Mouse (Mus musculus) liver, embryonic 12.5 days (tissue): ENCODE results near the gene Nhlrc1. TPM values are rescaled to one million over a fixed set of nuclear protein-coding genes. Genes with fewer than 3 reads are reported as not detected.

Experiments used
- ATAC-seq: fragments of 200-750 bp; cut with Nextera tagmentation; 2 replicates; pipeline ENCODE4 v1.8.0; 2017; ENCODE audit warnings: moderate number of reproducible peaks, mild to moderate bottlenecking, moderate library complexity
- H3K27ac ChIP-seq: fragments of 300-500 bp; sonication (generic); 2 replicates; pipeline ENCODE4 v1.5.1; 2016; ENCODE audit warnings: mild to moderate bottlenecking
- H3K27me3 ChIP-seq: fragments of 300-500 bp; sonication (generic); replicated peaks from 2 replicates; pipeline ENCODE4 v1.6.1; 2016; ENCODE audit warnings: mild to moderate bottlenecking, moderate library complexity
- H3K36me3 ChIP-seq: fragments of 300-500 bp; sonication (generic); 2 replicates; pipeline ENCODE4 v1.6.1; 2016; ENCODE audit warnings: mild to moderate bottlenecking, moderate library complexity
- H3K4me1 ChIP-seq: fragments of 300-500 bp; sonication (generic); 2 replicates; pipeline ENCODE4 v1.6.1; 2016
- H3K4me2 ChIP-seq: fragments of 300-500 bp; sonication (generic); 2 replicates; pipeline ENCODE4 v1.6.1; 2016; ENCODE audit warnings: mild to moderate bottlenecking, moderate library complexity
- H3K4me3 ChIP-seq: fragments of 300-500 bp; sonication (generic); 2 replicates; pipeline ENCODE4 v1.5.1; 2016; ENCODE audit warnings: mild to moderate bottlenecking, moderate library complexity
- H3K9ac ChIP-seq: fragments of 300-500 bp; sonication (generic); 2 replicates; pipeline ENCODE4 v1.6.1; 2016; ENCODE audit warnings: mild to moderate bottlenecking, moderate library complexity
- H3K9me3 ChIP-seq: fragments of 300-500 bp; sonication (generic); replicated peaks from 2 replicates; pipeline ENCODE4 v1.6.1; 2016; ENCODE audit warnings: mild to moderate bottlenecking, moderate library complexity
- WGBS: fragments of 180-500 bp; shearing (Covaris S2); methylation state at CpG from one replicate; pipeline ENCODE4 v1.1.7; 2016; ENCODE audit not compliant: insufficient replicate concordance; 5-methylcytosine and 5-hydroxymethylcytosine counted together
- polyA plus RNA-seq: library from polyadenylated mRNA; unstranded; fragments of >200 nt; fragmentation: Nextera tagmentation; extraction: Ambion mirVana; gene quantifications from 2 replicates; pipeline ENCODE4 v1.2.1, GENCODE M21; 2016

The Nhlrc1 gene
- polyA plus RNA-seq, 1 experiment from 2014 or later = 1.0 TPM

DNA sequence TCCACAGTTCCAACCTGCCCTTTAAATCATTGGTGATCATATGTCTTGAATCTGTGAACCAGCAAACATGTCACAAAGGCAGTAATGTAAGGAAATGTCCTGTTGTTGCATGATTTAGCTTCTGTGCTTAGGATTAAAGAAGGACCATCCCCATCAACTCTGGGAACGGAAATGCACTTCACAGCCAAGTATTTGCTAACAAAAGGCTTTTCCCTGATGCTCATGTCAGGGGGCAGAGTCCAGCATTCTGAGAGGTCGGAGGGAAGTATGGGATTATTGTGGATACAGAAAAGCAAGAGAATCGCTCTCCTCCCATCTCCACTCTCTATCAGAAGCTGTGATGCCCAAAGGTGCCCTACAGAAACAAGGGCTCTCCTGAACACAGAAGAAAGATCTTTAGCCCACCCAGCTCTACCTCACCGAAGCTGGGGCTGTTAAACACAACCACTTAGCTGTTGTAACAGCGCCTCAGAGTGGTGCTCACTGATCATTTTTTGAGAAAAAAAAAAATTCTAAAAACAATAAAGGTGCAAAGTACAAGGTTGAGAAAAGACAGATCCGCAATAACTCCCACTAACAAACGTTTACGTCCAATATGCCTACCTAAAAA, 27.5 kb upstream of the Nhlrc1 start:
- Histone ChIP-seq H3K9ac (no peak overlapping the region), H3K27me3 (peaks cover 16% of the 10 kb centered on the region), H3K4me3 (peak overlapping the region; percentile 82), H3K36me3 (no peaks in the 10 kb centered on the region), H3K4me2 (peak overlapping the region; percentile 99), H3K27ac (no peak overlapping the region), H3K9me3 (no peaks in the 10 kb centered on the region), H3K4me1 (peaks cover 18% of the 10 kb centered on the region)
- no peak for ATAC-seq
- 49% methylated on average over 8 of the region's 8 CpGs for WGBS

DNA sequence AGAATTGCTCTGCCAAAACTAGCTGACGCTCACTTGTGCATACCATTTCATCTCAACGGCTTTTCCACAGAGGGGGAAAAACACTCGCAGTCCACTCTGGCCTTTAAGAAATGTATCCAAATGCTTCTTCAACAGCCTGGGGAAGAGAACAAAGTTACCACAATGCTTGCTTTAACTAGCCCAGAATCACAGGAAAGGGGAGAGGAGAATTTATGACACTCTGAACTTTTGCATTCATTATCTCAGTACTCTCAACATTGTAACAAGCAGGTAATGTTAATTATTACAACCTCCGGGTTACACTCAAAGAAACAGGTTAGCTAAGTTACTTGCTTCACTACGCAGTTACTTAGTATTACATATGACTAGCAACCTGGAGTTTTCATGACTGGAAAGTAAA, 25.4 kb upstream of the Nhlrc1 start:
- no peaks in the 10 kb centered on the region for H3K36me3 ChIP-seq
- H3K4me3 ChIP-seq = no peak overlapping the region
- 81% methylated on average over 5 of the region's 5 CpGs for WGBS
- peaks cover 10% of the 10 kb centered on the region for H3K27me3 ChIP-seq
- no peak overlapping the region for H3K9ac ChIP-seq
- no peaks in the 10 kb centered on the region for H3K9me3 ChIP-seq
- H3K27ac ChIP-seq = no peak overlapping the region
- H3K4me2 ChIP-seq = no peak overlapping the region
- peaks cover 18% of the 10 kb centered on the region for H3K4me1 ChIP-seq
- no peak for ATAC-seq

DNA sequence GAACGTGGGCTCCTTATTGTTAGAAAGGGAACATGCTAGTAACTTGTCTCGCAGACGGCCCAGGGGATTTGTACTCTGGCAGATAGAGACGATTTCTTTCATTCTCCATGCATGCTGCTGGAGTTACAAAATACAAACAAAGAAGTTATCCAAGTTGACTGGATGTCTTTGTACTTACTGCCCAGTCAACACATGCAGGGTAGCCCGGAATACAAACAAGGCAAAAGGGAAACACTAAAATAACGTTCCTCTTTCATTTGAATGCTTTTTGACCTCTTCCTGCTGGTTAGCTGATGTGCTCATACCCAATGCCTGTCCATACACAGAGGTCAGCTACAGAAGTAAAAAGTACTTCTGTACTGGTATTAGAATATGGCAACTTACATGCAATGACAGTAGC, 23.3 kb upstream of the Nhlrc1 start:
- ATAC-seq = no peak
- no peak overlapping the region for H3K27ac ChIP-seq
- H3K4me1 ChIP-seq = peaks cover 4% of the 10 kb centered on the region; the same call in 1 of the 2 replicates
- no peaks in the 10 kb centered on the region for H3K36me3 ChIP-seq
- H3K4me2 ChIP-seq = no peak overlapping the region
- WGBS = 63% methylated on average over 6 of the region's 6 CpGs
- H3K9ac ChIP-seq = no peak overlapping the region
- no peak overlapping the region for H3K4me3 ChIP-seq
- H3K9me3 ChIP-seq = no peaks in the 10 kb centered on the region
- no peaks in the 10 kb centered on the region for H3K27me3 ChIP-seq

DNA sequence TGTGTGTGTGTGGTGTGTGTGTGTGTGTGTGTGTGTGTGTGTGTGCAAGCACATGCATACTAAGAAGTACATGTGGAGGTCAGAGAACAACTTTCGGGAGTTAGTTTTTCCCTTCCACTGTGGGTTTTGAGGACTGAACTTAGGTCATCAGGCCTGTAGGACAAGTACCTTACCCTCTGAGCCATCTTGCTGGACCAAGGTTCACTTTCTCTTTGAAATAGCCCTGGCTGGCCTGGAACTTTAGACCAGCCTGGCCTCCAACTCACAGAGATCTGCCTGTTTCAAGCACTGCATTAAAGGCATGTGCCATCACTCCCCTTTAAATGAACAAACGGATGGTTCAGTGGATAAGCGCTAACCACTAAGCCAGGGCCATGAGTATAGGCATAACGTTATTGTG, 19.0 kb upstream of the Nhlrc1 start:
- 75% methylated on average over 4 of the region's 4 CpGs for WGBS
- H3K27me3 ChIP-seq = no peaks in the 10 kb centered on the region
- no peaks in the 10 kb centered on the region for H3K36me3 ChIP-seq
- H3K4me1 ChIP-seq = no peaks in the 10 kb centered on the region
- H3K4me3 ChIP-seq = no peak overlapping the region
- ATAC-seq = no peak
- H3K4me2 ChIP-seq = no peak overlapping the region
- no peak overlapping the region for H3K9ac ChIP-seq
- no peaks in the 10 kb centered on the region for H3K9me3 ChIP-seq
- no peak overlapping the region for H3K27ac ChIP-seq

DNA sequence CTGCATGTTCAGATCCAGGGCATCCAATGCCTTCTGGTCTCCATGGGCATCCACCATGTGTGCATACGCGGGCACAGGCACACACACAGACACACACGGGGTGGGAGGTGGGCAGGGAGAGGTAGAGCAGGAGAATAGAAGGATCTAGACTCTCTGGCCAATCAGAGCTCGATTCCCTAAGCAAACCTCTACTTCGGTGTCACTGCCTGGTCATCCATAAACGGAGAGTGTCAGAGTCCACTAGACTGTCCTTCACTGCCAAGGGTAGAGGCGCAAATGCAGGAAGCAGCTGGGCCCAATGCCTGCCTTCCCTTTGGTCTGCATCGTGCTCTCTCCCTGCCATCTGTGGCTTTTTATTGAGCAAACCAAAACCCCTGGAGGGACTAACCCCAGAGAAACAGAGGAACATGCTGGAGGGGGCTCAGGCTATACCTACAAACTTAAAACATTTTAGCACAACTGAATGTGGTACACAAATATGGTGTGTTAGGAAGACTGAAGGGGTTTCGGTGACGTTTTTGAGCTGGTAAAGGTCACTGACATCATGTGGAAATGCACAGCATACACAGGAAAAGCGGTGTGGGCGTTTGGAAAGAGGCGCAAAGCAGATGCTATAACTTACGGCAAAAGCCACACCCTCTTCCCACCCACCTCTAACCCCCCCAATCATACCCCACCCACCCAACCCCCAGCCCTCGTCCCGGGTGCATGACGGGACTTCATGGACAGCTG, 15.9 kb upstream of the Nhlrc1 start:
- WGBS = 73% methylated on average over 17 of the region's 17 CpGs
- Histone ChIP-seq H3K9me3 (no peaks in the 10 kb centered on the region), H3K4me1 (no peaks in the 10 kb centered on the region)

DNA sequence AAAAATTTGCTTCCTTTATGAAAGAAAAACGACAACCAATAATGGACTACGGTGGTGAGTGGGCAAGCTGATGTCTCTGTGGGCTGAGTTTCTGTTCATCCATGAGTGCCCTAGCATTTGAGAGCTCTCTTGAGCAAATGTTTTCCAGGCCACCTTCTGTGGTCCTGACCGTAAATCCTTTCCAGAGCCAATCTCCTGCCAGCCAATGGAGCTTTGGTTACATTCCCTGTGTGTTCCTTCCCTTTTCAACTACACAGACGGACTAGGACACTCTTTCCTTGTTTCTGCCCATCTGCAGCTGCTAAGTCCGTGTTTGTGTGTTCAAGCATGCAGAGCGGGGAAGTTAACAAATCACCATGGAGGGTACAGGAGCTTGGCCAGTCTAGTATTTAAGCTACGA, 6.1 kb upstream of the Nhlrc1 start:
- WGBS = 68% methylated on average over 7 of the region's 7 CpGs
- Histone ChIP-seq H3K4me3 (no peak overlapping the region), H3K36me3 (no peaks in the 10 kb centered on the region), H3K9me3 (no peaks in the 10 kb centered on the region), H3K27me3 (no peaks in the 10 kb centered on the region), H3K4me1 (no peaks in the 10 kb centered on the region), H3K27ac (no peak overlapping the region), H3K4me2 (no peak overlapping the region), H3K9ac (no peak overlapping the region)
- no peak for ATAC-seq

More for the DNA sequence above, 15.9 kb upstream of the Nhlrc1 start:
- ATAC-seq = no peak
- H3K4me3 ChIP-seq = no peak overlapping the region
- H3K4me2 ChIP-seq = no peak overlapping the region
- H3K27me3 ChIP-seq = no peaks in the 10 kb centered on the region
- H3K36me3 ChIP-seq = no peaks in the 10 kb centered on the region
- no peak overlapping the region for H3K27ac ChIP-seq
- no peak overlapping the region for H3K9ac ChIP-seq

DNA sequence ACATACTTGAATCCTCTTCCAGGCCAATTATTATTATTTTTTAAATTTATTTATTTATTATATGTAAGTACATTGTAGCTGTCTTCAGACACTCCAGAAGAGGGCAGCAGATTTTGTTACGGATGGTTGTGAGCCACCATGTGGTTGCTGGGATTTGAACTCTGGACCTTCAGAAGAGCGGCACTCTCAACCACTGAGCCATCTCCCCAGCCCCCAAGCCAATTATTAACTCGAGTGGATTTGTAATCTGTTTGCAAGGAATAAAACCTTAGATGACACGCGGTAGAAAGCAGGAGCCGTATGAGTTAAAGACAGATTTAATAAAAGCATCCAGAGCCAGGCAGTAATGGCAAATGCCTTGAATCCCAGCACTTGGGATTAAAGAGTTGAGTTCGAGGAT, 5.1 kb upstream of the Nhlrc1 start:
- Histone ChIP-seq H3K4me3 (no peak overlapping the region), H3K4me2 (no peak overlapping the region), H3K9me3 (no peaks in the 10 kb centered on the region), H3K27me3 (peaks cover 7% of the 10 kb centered on the region; the same call in 1 of the 2 replicates), H3K9ac (no peak overlapping the region), H3K36me3 (no peaks in the 10 kb centered on the region), H3K27ac (no peak overlapping the region), H3K4me1 (peaks cover 3% of the 10 kb centered on the region; the same call in 1 of the 2 replicates)
- ATAC-seq = no peak
- 63% methylated on average over 7 of the region's 7 CpGs for WGBS

DNA sequence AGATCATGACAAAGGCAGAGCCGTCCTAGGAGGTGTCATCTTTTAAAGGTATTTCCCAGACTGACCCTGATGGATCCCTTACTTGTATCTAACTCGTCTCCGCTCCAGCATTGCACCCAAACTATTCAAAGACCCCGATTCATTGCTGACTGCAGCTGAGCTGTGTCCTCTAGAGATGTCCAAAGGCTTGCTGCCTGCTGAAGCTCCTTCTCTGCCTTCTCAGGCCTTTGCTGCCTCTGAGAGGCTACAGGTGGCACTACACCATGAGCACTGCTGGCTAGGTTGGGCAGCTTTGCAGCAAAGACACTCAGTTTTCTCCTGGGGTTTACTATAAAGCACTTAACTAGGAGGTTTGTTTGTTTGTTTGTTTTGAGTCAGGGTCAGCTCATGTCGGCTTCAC, 2.6 kb upstream of the Nhlrc1 start:
- 34% methylated on average over 5 of the region's 5 CpGs for WGBS
- Histone ChIP-seq H3K36me3 (no peaks in the 10 kb centered on the region), H3K4me1 (peaks cover 14% of the 10 kb centered on the region), H3K4me3 (no peak overlapping the region), H3K9ac (no peak overlapping the region), H3K27ac (no peak overlapping the region), H3K9me3 (no peaks in the 10 kb centered on the region), H3K27me3 (peaks cover 31% of the 10 kb centered on the region), H3K4me2 (no peak overlapping the region)
- ATAC-seq = no peak

DNA sequence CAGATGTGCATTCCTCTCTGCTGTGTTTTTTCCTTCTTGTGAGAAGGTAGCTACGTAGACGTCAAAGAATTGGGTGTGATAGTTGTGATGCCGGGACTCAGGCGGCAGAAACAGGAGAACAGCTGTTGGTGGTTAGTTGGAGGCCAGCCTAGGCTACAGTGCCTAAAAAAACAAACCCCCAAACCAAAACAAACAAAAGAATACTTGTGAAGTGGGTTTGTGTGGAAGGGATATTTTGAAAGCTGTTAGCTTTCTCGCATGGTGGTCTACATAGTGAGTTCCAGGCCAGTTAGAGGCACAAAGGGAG, 498 bp upstream of the Nhlrc1 start:
- Histone ChIP-seq H3K4me3 (peak overlapping the region; percentile 55; the same call in 1 of the 2 replicates), H3K27me3 (peaks cover 31% of the 10 kb centered on the region), H3K4me2 (peak overlapping the region; percentile 90), H3K4me1 (peaks cover 14% of the 10 kb centered on the region), H3K9ac (no peak overlapping the region), H3K9me3 (no peaks in the 10 kb centered on the region), H3K27ac (no peak overlapping the region), H3K36me3 (no peaks in the 10 kb centered on the region)
- no peak for ATAC-seq
- WGBS = 81% methylated on average over 5 of the region's 5 CpGs

DNA sequence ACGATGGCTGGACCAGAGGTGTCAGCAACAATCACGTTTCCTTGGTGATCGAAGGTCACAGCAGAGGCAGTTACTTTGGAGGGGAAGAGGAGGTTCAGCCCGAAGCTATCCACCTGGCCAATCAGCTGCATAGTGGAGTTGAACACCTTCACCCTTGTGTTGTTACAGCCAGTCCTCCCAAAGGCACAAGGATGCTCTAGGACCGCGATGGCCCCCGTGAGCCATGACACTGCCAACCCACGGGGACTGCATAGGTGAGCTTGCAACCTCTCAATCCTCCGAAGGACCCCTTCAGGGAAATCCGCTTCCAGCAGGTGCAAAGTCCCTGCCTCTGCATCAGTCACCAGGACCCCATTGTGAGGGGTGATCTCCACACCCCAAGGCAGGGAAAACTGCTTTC, 910 bp downstream of the Nhlrc1 start:
- peaks cover 14% of the 10 kb centered on the region for H3K4me1 ChIP-seq
- H3K4me3 ChIP-seq = peak overlapping the region; percentile 55; the same call in 1 of the 2 replicates
- peaks cover 31% of the 10 kb centered on the region for H3K27me3 ChIP-seq
- peak overlapping the region; percentile 90 for H3K4me2 ChIP-seq
- H3K9me3 ChIP-seq = no peaks in the 10 kb centered on the region
- H3K36me3 ChIP-seq = no peaks in the 10 kb centered on the region
- H3K27ac ChIP-seq = no peak overlapping the region
- 54% methylated on average over 10 of the region's 10 CpGs for WGBS
- ATAC-seq = no peak
- no peak overlapping the region for H3K9ac ChIP-seq

DNA sequence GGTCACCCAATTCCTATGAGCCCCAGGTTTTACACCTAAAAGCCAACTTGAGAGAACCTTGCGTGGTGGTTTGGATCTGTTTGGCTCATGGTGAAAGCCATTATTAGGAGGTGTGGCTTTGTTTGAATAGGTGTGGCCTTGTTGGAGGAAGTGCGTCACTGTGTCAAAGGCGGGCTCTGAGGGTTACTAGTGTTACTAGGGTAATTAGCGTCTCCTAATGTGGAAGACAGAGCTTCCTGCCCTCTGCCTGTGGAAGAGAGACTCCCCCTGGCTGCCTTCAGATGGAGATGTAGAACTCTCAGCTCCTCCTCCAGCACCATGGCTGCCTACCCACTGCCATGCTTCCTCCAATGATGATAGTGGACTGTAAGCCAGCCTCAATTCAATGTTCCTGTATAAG, 13.1 kb downstream of the Nhlrc1 start:
- Histone ChIP-seq H3K4me2 (no peak overlapping the region), H3K9me3 (no peaks in the 10 kb centered on the region), H3K4me3 (no peak overlapping the region), H3K9ac (no peak overlapping the region), H3K36me3 (no peaks in the 10 kb centered on the region), H3K27me3 (no peaks in the 10 kb centered on the region), H3K27ac (no peak overlapping the region), H3K4me1 (no peaks in the 10 kb centered on the region)
- whole genome bisulfite sequencing = 68% methylated on average over 4 of the region's 4 CpGs
- no peak for ATAC-seq

DNA sequence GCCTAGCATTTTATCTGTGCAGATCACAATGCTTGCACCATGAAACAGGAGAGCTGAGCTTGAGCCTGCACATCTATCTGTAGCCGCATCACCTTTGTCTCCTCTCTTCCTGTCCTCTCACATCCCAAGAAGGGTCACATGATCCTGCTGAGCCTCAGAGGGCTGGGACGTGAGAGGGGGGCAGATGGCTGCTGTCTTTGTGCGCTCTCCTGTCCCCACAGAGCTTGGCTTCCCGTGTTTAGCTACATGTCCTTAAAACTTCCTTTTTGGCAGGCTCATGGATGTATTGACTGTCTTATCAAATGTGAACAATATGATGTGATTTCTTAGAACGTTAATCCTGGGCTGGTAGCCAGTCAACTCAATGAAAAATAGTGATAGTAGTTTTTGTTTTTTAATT, 15.2 kb downstream of the Nhlrc1 start:
- Histone ChIP-seq H3K4me3 (no peak overlapping the region), H3K36me3 (no peaks in the 10 kb centered on the region), H3K4me1 (no peaks in the 10 kb centered on the region), H3K27ac (no peak overlapping the region), H3K4me2 (no peak overlapping the region), H3K9ac (no peak overlapping the region), H3K27me3 (no peaks in the 10 kb centered on the region), H3K9me3 (no peaks in the 10 kb centered on the region)
- ATAC-seq = no peak
- whole genome bisulfite sequencing = 56% methylated on average over 5 of the region's 5 CpGs

DNA sequence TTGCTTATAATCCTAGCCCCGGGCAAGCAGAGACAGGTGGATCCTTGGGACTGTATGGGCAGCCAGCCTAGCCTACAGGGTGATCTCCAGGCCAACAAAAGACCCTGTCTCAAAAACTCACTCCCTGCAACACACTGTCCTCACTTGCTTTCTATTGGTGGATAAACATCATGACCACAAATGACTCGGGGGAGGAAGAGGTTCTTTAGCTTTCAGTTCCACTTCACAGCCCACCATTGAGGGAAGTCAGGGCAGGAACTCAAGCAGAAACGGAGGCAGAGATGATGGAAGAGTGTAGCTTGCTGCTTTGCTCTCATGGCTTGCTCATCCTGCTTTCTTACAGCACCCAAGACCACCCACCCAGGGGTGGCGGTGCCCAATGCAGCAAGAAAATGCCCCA, 17.3 kb downstream of the Nhlrc1 start:
- Histone ChIP-seq H3K4me3 (no peak overlapping the region), H3K9me3 (no peaks in the 10 kb centered on the region), H3K4me2 (no peak overlapping the region), H3K27me3 (no peaks in the 10 kb centered on the region), H3K9ac (no peak overlapping the region), H3K4me1 (no peaks in the 10 kb centered on the region), H3K27ac (no peak overlapping the region), H3K36me3 (no peaks in the 10 kb centered on the region)
- 42% methylated on average over 4 of the region's 4 CpGs for WGBS
- no peak for ATAC-seq
